Mouse (Mus musculus): ENCODE data around the gene Plcd1. TPM values are rescaled to one million over a fixed set of nuclear protein-coding genes. Genes with fewer than 3 reads are reported as not detected.

The Plcd1 gene
- total RNA-seq, 4 experiments from 2014 or later = 9.7 to 13.7 (median 12.2) TPM

DNA sequence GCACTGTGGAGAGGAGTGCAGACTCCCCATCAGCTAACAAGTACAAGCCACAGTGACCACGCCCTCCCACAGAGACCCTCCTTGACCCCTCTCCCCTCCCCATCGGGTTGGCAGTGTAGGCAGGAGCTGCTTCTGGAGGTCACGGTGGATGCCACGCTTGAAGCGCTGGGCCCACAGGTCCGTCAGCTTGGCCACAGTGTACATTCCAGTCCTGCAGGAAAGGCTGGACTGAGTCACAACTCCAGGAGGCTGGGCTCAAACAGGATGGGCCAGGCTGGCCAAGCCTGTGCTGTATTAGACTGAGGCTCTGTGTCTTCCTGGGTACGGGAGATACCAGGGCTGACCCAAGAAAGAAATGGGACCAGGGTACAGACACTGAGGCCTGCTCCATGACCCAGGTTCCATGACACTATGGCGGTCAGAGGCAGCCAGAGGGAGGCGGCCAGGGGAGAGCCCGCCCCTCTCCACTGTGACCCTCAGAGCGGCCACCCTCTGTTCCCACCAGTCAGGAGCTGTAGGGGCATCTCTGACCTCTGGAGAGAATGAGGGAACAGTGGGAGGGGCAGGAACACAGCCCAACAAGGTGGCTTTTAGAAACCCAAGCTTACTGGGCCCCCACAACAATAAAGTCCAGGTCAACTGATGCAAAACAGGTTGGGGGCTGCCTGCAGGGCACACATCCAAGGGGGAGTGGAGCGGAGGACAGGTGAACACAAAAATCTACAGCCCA lies 1.6 kb downstream of the Plcd1 start:
- no peak for DNase-seq (ENCODE audit: low spot score in 2 of 2)

DNA sequence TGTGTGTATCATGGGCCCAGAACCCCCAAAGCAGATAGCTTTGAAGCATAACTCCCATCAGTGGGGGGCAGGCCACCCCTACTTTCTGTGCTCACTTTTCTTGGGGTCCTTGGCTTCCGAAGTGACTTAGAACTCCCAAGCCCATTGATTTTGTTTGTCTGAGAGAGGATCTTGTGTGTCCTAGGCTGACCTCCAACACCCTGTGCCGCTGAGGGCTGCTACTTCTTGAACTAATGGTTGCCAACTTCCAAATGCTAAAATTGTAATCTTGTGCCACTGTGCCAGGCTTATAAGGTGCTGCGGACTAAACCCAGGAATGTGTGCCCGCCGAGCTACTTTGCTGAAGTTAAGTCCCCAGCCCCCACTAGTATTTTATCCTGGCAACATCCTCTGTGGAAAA lies 2.8 kb downstream of the Plcd1 start:
- DNase-seq (ENCODE audit: low spot score in 2 of 2) = no peak

- DNase-seq (ENCODE audit: low spot score in 2 of 2) = no peak
These were observed 3.9 kb downstream of the Plcd1 start for GRCm38 (mm10) chr9:119089437-119089836.

DNA sequence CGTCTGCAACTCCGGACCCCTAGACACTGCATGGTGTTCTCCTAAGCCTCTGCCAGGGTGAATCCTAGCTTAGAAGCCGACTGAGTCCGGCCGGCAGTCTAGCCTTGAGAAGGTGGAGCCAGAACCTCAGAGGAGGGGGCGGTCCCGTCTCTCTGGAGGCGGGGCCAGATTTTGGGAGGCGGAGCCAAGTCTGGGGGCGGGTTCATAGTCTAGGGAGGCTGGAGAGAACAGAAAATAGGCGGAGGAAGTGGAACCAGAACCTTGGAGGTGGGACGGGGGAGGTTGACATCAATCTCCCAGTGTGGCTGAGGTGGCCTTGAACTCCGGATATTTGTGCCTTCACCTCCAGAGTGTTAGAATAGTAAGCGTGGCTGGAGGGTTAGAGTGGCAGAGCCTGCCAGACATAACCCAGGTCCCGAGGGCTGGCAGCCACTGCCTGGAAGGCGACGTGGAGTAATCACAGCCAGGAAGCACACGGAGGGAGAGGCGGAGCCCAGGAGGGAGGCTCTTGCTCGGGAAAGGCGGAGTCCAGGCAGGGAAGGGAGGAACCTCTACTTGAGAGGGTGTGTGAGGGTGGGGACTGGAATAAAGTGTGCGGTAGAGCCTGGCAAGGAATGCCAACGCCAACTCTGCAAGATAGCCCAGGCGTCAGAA lies 5.0 kb downstream of the Plcd1 start:
- DNase-seq (ENCODE audit: low spot score in 2 of 2) = peak; percentile 52 to 60

GRCm38 (mm10) chr9:119087309-119087708 lies 6.0 kb downstream of the Plcd1 start:
- no peak for DNase-seq (ENCODE audit: low spot score in 2 of 2)

GRCm38 (mm10) chr9:119086451-119086850 lies 6.9 kb downstream of the Plcd1 start:
- no peak for DNase-seq (ENCODE audit: low spot score in 2 of 2)

- DNase-seq (ENCODE audit: low spot score in 2 of 2) = no peak
These were observed 9.3 kb downstream of the Plcd1 start for GRCm38 (mm10) chr9:119083966-119084365.

DNA sequence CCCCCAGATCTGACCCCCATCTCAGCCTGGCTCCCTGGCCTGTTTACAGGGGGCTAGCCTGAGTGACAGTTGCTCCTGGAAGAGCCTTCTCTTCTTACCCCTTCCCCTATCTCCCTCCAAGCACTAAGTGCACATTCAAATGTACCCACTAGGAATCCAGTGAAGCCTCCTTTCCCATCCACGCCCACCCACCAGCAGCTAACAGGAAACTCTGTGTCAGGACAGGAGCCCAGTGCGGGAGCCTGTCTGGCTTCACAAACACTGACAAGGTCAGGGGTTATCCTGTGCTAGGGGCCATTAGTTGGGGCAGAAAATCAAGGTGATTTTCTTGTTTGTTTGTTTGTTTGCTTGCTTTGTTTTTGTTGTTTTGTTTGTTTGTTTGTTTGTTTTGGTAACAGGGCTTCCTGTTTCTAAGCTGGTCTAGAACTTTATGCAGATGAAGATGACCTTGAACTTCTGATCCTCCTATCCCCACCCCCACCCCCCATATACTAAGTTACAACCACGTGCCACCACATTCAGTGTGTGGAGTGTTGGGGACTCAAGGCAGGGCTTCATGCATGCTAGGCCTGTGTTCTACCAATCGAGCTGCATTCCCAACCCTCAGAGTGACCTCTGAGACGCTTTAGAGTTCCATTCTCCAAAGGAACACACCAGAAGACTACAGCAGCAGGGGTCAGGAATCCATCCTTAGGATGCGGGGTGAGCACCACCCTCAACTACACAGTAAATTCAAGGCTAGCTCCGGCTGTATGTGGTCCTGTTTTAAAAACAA lies 10.5 kb downstream of the Plcd1 start:
- DNase-seq (ENCODE audit: low spot score in 2 of 2) = no peak

GRCm38 (mm10) chr9:119082039-119082438 lies 11.3 kb downstream of the Plcd1 start:
- no peak for DNase-seq (ENCODE audit: low spot score in 2 of 2)

DNA sequence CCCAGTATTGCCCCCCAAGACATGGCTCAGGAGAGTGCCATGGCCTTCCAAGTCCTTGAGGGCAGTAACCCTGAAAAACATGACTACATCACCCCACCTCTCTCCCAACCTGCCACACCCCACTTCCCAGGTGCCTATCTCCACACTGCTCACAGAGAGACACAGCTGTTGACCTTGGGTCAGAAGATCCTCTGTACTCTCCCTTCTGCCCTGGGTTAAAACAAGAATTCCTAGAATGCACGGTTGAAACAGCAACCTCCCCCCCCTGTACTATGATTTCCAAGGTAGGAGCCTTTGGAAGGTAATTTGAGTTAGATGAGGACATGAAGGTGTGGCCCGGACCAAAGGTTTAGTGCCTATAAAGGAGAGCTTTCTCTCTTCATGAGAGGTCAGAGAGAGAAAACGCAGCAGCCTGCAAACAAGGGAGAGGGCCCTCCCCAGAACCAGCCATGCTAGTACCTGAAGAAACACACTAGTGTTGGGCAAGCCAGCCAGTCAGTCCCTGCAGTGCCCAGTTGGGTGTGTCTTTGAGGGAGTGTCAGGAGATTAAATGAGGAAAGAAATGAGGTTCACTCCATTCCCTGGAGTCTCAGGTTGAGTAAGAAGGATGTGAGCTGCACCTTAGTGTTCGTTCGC lies 13.1 kb downstream of the Plcd1 start:
- no peak for DNase-seq (ENCODE audit: low spot score in 2 of 2)

DNA sequence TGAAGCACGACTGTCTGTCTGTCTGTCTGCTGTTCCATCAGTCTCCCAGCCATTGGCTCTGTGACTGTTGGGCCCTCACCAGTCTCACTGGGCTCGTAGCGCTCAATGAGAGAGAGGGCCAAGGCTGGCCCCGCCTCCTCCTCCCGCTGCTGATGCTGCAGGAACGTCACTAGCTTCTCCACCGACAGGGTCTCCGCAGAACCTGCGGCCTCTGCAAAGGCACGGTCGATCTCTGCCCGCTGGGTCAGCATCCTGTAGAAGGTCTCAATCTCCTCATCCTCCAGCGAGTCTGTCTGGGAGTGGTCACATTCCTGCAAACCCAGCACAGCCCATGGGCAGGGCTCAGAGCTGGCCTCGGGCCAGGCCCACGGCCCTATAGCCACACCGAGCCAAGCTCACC lies 17.6 kb downstream of the Plcd1 start:
- DNase-seq (ENCODE audit: low spot score in 2 of 2) = no peak

- no peak for DNase-seq (ENCODE audit: low spot score in 2 of 2)
These were observed 20.0 kb downstream of the Plcd1 start for GRCm38 (mm10) chr9:119073184-119073895.

DNA sequence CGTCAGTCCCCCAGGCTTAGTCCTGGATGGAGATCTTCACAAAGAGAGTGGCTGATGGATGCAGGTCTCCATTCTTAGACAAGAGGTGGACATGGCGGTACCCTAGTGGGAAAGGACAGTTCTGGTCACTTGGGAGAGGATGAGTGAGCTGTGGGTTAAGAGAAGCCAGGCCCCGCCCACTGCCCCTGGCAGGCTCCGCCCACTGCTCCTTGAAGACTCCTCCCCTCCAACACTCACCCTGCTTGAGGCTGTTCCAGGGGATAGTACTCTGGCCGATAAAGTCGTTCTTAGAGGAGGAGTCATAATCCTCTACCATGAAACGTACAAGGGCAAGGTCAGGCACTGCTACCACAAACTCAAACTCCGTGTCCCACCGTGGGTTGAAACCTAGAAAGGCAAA lies 21.5 kb downstream of the Plcd1 start:
- DNase-seq (ENCODE audit: low spot score in 2 of 2) = no peak

DNA sequence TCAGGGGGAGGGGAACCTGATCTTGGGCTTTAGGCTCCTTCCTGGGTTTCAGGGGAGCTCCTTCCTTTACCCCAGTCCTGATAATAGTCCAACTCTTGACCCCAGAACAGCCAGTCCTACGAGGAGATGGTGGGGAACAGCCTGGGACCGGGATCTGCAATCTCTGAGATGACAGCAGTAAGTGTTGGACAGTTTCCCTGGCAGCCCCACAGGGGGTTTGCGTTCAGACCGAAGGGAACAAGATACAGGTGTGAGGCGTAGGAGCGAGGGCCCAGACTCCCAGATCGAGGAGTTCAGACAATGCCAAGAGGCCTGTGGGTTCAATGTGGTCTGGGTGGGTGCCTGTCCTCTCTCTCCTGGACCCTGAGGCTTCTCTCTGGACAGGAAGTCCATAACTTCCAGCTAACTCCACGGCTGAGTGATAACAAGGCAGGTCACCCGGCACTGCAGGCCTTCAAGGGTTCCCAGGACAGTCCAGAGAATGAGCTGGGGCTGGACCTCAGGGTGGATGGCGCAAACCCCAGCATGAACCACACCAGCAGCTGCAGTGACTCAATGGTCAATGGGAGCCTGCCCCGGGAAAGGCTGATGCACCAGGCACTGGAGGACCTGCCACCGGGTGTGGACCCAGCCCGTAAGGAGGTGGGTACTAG lies 23.0 kb downstream of the Plcd1 start:
- DNase-seq (ENCODE audit: low spot score in 2 of 2) = no peak

DNA sequence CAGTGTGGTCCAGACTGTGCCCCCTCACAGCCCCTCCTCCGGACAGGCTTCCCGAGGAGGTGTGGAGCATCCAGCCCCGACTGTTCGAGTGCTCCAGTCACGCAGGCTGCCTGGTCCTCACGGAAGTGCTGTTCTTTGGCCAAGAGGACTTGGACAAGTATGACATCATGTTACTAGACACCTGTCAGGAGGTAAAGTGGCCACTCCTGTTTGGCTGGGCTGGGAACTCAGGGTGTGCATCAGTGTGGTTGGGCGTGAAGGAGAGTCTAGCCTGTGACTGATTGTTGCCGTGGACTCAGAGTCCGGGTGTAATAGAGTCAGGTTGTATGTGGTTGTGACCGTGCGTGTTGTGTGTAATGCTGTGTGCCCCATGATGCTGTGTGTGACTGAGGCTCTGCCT lies 25.0 kb downstream of the Plcd1 start:
- DNase-seq (ENCODE audit: low spot score in 2 of 2) = no peak

DNA sequence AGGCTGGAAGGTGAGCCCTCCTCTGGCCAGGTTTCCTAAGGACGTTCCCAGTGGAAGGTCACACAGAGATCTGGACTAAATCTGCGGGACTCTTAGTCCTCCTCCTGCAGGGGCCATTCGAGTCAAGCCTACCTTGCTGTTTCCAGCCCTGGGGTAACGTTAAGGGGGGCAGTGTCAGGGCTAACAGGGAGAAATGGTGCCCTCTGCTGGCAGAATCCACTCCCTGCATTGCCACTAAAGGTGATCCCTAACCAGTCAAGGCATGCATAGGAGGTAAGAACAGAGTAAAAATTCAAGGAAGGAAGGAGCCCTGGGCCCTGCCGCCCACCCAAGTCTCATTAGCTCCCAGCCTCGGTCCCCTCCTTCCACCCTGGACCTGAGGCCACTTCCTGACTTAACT lies 25.7 kb downstream of the Plcd1 start:
- peak; percentile 59 to 83 for DNase-seq (ENCODE audit: low spot score in 2 of 2)

DNA sequence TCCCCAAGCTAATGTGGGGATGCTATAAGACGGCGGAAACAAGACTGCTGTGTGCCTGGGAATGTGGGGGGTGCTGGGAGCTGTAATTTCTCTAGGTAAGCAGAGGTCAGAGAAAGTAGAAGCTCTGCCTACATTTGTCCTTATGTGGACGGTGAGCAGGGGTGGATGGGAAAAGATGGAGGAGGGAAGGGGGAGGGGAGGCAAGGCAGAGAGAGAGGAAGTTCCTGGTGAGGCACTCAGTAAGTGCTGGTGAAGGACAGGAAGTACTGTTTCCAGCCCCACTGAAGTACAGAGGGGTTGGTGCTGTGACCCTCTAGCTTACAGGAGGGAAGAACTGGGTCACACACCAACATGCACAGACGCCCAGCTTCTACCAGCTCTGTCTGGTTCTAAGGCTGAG lies 29.0 kb downstream of the Plcd1 start:
- DNase-seq (ENCODE audit: low spot score in 2 of 2) = no peak

GRCm38 (mm10) chr9:119063036-119063644 lies 30.2 kb downstream of the Plcd1 start:
- no peak for DNase-seq (ENCODE audit: low spot score in 2 of 2)

GRCm38 (mm10) chr9:119060701-119061100 lies 32.6 kb downstream of the Plcd1 start:
- no peak for DNase-seq (ENCODE audit: low spot score in 2 of 2)

- no peak for DNase-seq (ENCODE audit: low spot score in 2 of 2)
These were observed 35.1 kb downstream of the Plcd1 start for GRCm38 (mm10) chr9:119058245-119058644.
